Mouse (Mus musculus): ENCODE measurements around the gene Musk. TPM values are rescaled to one million over a fixed set of nuclear protein-coding genes. Genes with fewer than 3 reads are reported as not detected.

The Musk gene
- polyA plus RNA-seq, 1 experiment: 0.39 TPM

- Histone ChIP-seq H3K4me1 (replicated peaks; ENCODE audit: control insufficient read depth, insufficient read depth, low read length) (no peaks in the 10 kb centered on the region), H3K4me3 (ENCODE audit: control insufficient read depth, insufficient read depth, low read length) (no peak overlapping the region), H3K27me3 (ENCODE audit: control insufficient read depth, insufficient read depth, low read length) (no peaks in the 10 kb centered on the region), H3K36me3 (ENCODE audit: control insufficient read depth, insufficient read depth, low read length) (no peaks in the 10 kb centered on the region), H3K27ac (ENCODE audit: control insufficient read depth, insufficient read depth, low read length) (no peak overlapping the region)
- DNase-seq: no peak
- 75% methylated on average over 10 of the region's 10 CpGs for WGBS
- TF ChIP-seq POLR2A (IDR thresholded peaks at IDR 0.05; ENCODE audit: control insufficient read depth, extremely low read depth, insufficient read depth, low read length, poor library complexity) (no peak), CTCF (IDR thresholded peaks at IDR 0.05; ENCODE audit: borderline replicate concordance, control insufficient read depth, extremely low read depth, insufficient read depth, low read length, poor library complexity) (no peak)
Observed at GRCm38 (mm10) chr4:58351165-58351564, 65.4 kb downstream of the Musk start.

- TF ChIP-seq POLR2A (IDR thresholded peaks at IDR 0.05; ENCODE audit: control insufficient read depth, extremely low read depth, insufficient read depth, low read length, poor library complexity): no peak
- TF ChIP-seq CTCF (IDR thresholded peaks at IDR 0.05; ENCODE audit: borderline replicate concordance, control insufficient read depth, extremely low read depth, insufficient read depth, low read length, poor library complexity): no peak
- Histone ChIP-seq H3K36me3 (ENCODE audit: control insufficient read depth, insufficient read depth, low read length) (no peaks in the 10 kb centered on the region), H3K4me1 (replicated peaks; ENCODE audit: control insufficient read depth, insufficient read depth, low read length) (no peaks in the 10 kb centered on the region), H3K4me3 (ENCODE audit: control insufficient read depth, insufficient read depth, low read length) (no peak overlapping the region), H3K27me3 (ENCODE audit: control insufficient read depth, insufficient read depth, low read length) (no peaks in the 10 kb centered on the region), H3K27ac (ENCODE audit: control insufficient read depth, insufficient read depth, low read length) (no peak overlapping the region)
- no peak for DNase-seq
- WGBS: 95% methylated on average over 5 of the region's 5 CpGs
Observed at GRCm38 (mm10) chr4:58351590-58351989, 65.8 kb downstream of the Musk start.

DNA sequence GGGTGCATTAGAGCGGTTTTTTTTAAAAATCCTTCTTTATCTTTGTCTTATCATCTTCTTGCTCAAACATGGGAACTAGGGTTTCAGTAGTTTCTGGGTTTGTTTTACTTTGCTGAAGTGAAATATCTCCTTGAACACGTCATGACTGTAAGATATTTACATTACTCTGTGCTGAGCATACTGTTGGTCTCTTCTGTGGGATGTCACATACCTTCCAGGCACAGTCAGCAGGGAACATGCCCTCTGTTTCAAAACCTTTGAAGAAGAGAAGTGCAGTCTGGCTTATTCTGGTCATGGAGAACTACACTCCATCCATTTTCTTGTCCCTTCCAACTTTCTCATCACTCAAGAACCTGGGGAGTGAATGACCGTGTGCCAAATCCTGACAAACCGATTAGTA, 73.2 kb downstream of the Musk start:
- no peak for TF ChIP-seq CTCF (IDR thresholded peaks at IDR 0.05; ENCODE audit: borderline replicate concordance, control insufficient read depth, extremely low read depth, insufficient read depth, low read length, poor library complexity)
- no peak for TF ChIP-seq POLR2A (IDR thresholded peaks at IDR 0.05; ENCODE audit: control insufficient read depth, extremely low read depth, insufficient read depth, low read length, poor library complexity)
- Histone ChIP-seq H3K4me1 (replicated peaks; ENCODE audit: control insufficient read depth, insufficient read depth, low read length) (no peaks in the 10 kb centered on the region), H3K4me3 (ENCODE audit: control insufficient read depth, insufficient read depth, low read length) (no peak overlapping the region), H3K27ac (ENCODE audit: control insufficient read depth, insufficient read depth, low read length) (no peak overlapping the region), H3K27me3 (ENCODE audit: control insufficient read depth, insufficient read depth, low read length) (no peaks in the 10 kb centered on the region), H3K36me3 (ENCODE audit: control insufficient read depth, insufficient read depth, low read length) (no peaks in the 10 kb centered on the region)
- 96% methylated on average over 4 of the region's 4 CpGs for WGBS
- no peak for DNase-seq

- no peak for TF ChIP-seq CTCF (IDR thresholded peaks at IDR 0.05; ENCODE audit: borderline replicate concordance, control insufficient read depth, extremely low read depth, insufficient read depth, low read length, poor library complexity)
- TF ChIP-seq POLR2A (IDR thresholded peaks at IDR 0.05; ENCODE audit: control insufficient read depth, extremely low read depth, insufficient read depth, low read length, poor library complexity): no peak
- DNase-seq: no peak
- Histone ChIP-seq H3K36me3 (ENCODE audit: control insufficient read depth, insufficient read depth, low read length) (no peaks in the 10 kb centered on the region), H3K27ac (ENCODE audit: control insufficient read depth, insufficient read depth, low read length) (no peak overlapping the region), H3K4me1 (replicated peaks; ENCODE audit: control insufficient read depth, insufficient read depth, low read length) (no peaks in the 10 kb centered on the region), H3K27me3 (ENCODE audit: control insufficient read depth, insufficient read depth, low read length) (no peaks in the 10 kb centered on the region), H3K4me3 (ENCODE audit: control insufficient read depth, insufficient read depth, low read length) (no peak overlapping the region)
- 92% methylated on average over 6 of the region's 6 CpGs for WGBS
Observed at GRCm38 (mm10) chr4:58365321-58365720, 79.6 kb downstream of the Musk start.

DNA sequence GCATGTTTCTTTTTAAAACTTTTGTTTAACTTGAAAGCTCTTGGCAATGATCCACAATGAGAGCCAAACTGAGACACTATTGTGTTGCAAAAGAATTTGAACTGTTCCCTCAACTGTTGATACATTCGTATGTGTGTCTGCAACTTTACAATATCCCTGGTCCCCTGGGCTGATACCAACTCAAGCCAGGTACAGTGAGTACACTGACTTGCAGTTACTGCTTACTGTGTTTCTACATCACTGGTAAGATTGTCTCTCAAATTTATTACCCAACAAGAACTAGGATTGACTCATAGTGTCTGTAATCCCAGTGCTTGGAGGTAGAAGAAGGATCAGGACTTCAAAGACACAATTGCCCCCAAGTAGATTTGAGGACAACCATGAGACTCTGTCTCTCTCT, 85.3 kb downstream of the Musk start:
- Histone ChIP-seq H3K36me3 (ENCODE audit: control insufficient read depth, insufficient read depth, low read length) (no peaks in the 10 kb centered on the region), H3K27ac (ENCODE audit: control insufficient read depth, insufficient read depth, low read length) (no peak overlapping the region), H3K4me1 (replicated peaks; ENCODE audit: control insufficient read depth, insufficient read depth, low read length) (no peaks in the 10 kb centered on the region), H3K27me3 (ENCODE audit: control insufficient read depth, insufficient read depth, low read length) (no peaks in the 10 kb centered on the region), H3K4me3 (ENCODE audit: control insufficient read depth, insufficient read depth, low read length) (no peak overlapping the region)
- TF ChIP-seq CTCF (IDR thresholded peaks at IDR 0.05; ENCODE audit: borderline replicate concordance, control insufficient read depth, extremely low read depth, insufficient read depth, low read length, poor library complexity): no peak
- no peak for TF ChIP-seq POLR2A (IDR thresholded peaks at IDR 0.05; ENCODE audit: control insufficient read depth, extremely low read depth, insufficient read depth, low read length, poor library complexity)
- WGBS: 98% methylated on average over 1 of the region's 1 CpGs
- no peak for DNase-seq

- H3K4me3 ChIP-seq (ENCODE audit: control insufficient read depth, insufficient read depth, low read length): no peak overlapping the region
- no peaks in the 10 kb centered on the region for H3K36me3 ChIP-seq (ENCODE audit: control insufficient read depth, insufficient read depth, low read length)
- WGBS: 95% methylated on average over 10 of the region's 10 CpGs
- H3K27ac ChIP-seq (ENCODE audit: control insufficient read depth, insufficient read depth, low read length): no peak overlapping the region
- DNase-seq: no peak
- H3K4me1 ChIP-seq (replicated peaks; ENCODE audit: control insufficient read depth, insufficient read depth, low read length): no peaks in the 10 kb centered on the region
- H3K27me3 ChIP-seq (ENCODE audit: control insufficient read depth, insufficient read depth, low read length): no peaks in the 10 kb centered on the region
- no peak for TF ChIP-seq CTCF (IDR thresholded peaks at IDR 0.05; ENCODE audit: borderline replicate concordance, control insufficient read depth, extremely low read depth, insufficient read depth, low read length, poor library complexity)
- TF ChIP-seq POLR2A (IDR thresholded peaks at IDR 0.05; ENCODE audit: control insufficient read depth, extremely low read depth, insufficient read depth, low read length, poor library complexity): no peak
Observed at GRCm38 (mm10) chr4:58373599-58373998, 87.8 kb downstream of the Musk start.

Data from thymus, adult 2 months (tissue).